Mouse (Mus musculus): ENCODE measurements around the gene Calm5. TPM values are rescaled to one million over a fixed set of nuclear protein-coding genes. Genes with fewer than 3 reads are reported as not detected.
"Not testable (repeated sequence)": the region's sequence is repeated elsewhere in the genome, so short reads cannot be mapped to it uniquely, and the experiment has no call there.

Calm5 gene
- polyA plus RNA-seq, 1 experiment from 2014 or later, result not detected

DNA sequence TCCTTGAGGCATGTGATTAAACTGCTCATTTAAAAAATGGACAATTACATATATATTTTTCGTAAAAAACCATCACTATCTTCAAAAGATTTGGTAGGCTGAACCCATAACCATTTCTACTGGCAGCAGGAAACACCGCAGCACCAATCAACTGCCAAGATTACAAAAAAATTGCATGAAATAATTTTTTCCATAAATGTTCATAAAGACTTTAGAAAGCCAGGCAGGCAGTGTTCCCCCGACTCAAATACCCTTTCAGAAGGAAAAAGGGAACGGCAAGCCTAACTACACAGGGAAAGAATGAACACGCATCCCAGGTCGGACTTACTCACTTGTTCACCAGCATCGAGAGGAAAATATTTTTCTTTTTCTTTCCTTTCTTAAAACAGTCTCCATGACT lies 38.6 kb downstream of the Calm5 start:
- H3K4me3 ChIP-seq (ENCODE audit: low read depth, low read length), result peak overlapping the region; percentile 72
- H3K27ac ChIP-seq (ENCODE audit: low read depth, low read length), result peak overlapping the region; percentile 86
- ATAC-seq, result no peak
- H3K4me1 ChIP-seq (replicated peaks; ENCODE audit: control insufficient read depth, insufficient read depth, low read length), result peaks cover 10% of the 10 kb centered on the region; the same call in 1 of the 2 replicates
- peaks cover 12% of the 10 kb centered on the region for H3K36me3 ChIP-seq (ENCODE audit: control insufficient read depth, insufficient read depth)
- H3K4me2 ChIP-seq (replicated peaks; ENCODE audit: low read depth), result peak overlapping the region; percentile 69
- 8% methylated on average over 7 of the region's 7 CpGs for WGBS
- no peaks in the 10 kb centered on the region for H3K27me3 ChIP-seq (replicated peaks; ENCODE audit: control insufficient read depth, insufficient read depth, low read length)
- no peaks in the 10 kb centered on the region for H3K9me3 ChIP-seq (ENCODE audit: control insufficient read depth)
- H3K9ac ChIP-seq (ENCODE audit: low read depth, low read length), result peak overlapping the region; percentile 79
- no peak for TF ChIP-seq CTCF (IDR thresholded peaks at IDR 0.05; ENCODE audit: low read depth)

GRCm38 (mm10) chr13:3893126-3893734 lies 39.3 kb downstream of the Calm5 start:
- peak overlapping the region; percentile 72 for H3K4me3 ChIP-seq (ENCODE audit: low read depth, low read length)
- no peaks in the 10 kb centered on the region for H3K9me3 ChIP-seq (ENCODE audit: control insufficient read depth)
- peaks cover 6% of the 10 kb centered on the region for H3K36me3 ChIP-seq (ENCODE audit: control insufficient read depth, insufficient read depth)
- 0 out of 2 replicates have a peak, but pooled peaks have one; percentile 14 for TF ChIP-seq CTCF (IDR thresholded peaks at IDR 0.05; ENCODE audit: low read depth)
- WGBS, result under 1% methylated on average over 35 of the region's 35 CpGs
- H3K27me3 ChIP-seq (replicated peaks; ENCODE audit: control insufficient read depth, insufficient read depth, low read length), result no peaks in the 10 kb centered on the region
- peak overlapping the region; percentile 79 for H3K9ac ChIP-seq (ENCODE audit: low read depth, low read length)
- ATAC-seq, result peak; percentile 91
- peaks cover 10% of the 10 kb centered on the region; the same call in 1 of the 2 replicates for H3K4me1 ChIP-seq (replicated peaks; ENCODE audit: control insufficient read depth, insufficient read depth, low read length)
- peak overlapping the region; percentile 86 for H3K27ac ChIP-seq (ENCODE audit: low read depth, low read length)
- peak overlapping the region; percentile 69 for H3K4me2 ChIP-seq (replicated peaks; ENCODE audit: low read depth)

GRCm38 (mm10) chr13:3894549-3894948 lies 40.6 kb downstream of the Calm5 start:
- ATAC-seq, result no peak
- peak overlapping the region; percentile 86 for H3K27ac ChIP-seq (ENCODE audit: low read depth, low read length)
- 58% methylated on average over 8 of the region's 8 CpGs for WGBS
- no peak overlapping the region for H3K9ac ChIP-seq (ENCODE audit: low read depth, low read length)
- no peaks in the 10 kb centered on the region for H3K36me3 ChIP-seq (ENCODE audit: control insufficient read depth, insufficient read depth)
- peaks cover 10% of the 10 kb centered on the region; the same call in 1 of the 2 replicates for H3K4me1 ChIP-seq (replicated peaks; ENCODE audit: control insufficient read depth, insufficient read depth, low read length)
- no peak overlapping the region for H3K4me3 ChIP-seq (ENCODE audit: low read depth, low read length)
- H3K9me3 ChIP-seq (ENCODE audit: control insufficient read depth), result no peaks in the 10 kb centered on the region
- H3K27me3 ChIP-seq (replicated peaks; ENCODE audit: control insufficient read depth, insufficient read depth, low read length), result no peaks in the 10 kb centered on the region
- TF ChIP-seq CTCF (IDR thresholded peaks at IDR 0.05; ENCODE audit: low read depth), result no peak
- H3K4me2 ChIP-seq (replicated peaks; ENCODE audit: low read depth), result 0 out of 2 replicates have a peak overlapping the region, but pooled peaks have one; percentile 69

DNA sequence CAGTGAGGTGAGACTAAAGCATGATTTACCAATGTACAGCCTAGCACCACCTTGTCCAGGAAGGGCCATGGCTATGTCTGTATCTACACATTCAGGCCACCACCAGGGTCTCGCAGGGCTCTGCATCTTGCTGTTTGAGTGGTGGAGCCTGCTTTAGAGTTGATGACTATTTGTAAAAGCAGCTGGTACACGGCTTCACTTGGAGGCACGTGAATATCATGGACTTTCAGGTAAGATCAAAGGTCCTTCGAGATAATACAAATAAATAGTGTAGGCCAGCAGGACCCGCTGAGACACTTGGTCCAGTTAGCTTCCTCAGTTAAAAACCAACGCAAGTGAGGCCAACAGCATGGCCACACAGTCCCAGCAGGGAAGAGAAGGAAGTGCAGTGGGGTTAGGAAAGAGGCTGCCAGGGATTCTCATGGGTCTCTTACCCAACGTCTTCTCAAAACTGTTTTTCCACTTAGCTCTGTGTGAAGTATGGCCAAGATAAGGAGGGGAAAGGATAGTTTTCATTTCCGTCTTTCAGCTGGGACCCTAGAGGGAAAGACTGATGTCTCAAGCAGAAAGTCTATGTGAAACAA lies 41.5 kb downstream of the Calm5 start:
- peak overlapping the region; percentile 86 for H3K27ac ChIP-seq (ENCODE audit: low read depth, low read length)
- H3K4me3 ChIP-seq (ENCODE audit: low read depth, low read length), result no peak overlapping the region
- TF ChIP-seq CTCF (IDR thresholded peaks at IDR 0.05; ENCODE audit: low read depth), result peak; percentile 13
- H3K27me3 ChIP-seq (replicated peaks; ENCODE audit: control insufficient read depth, insufficient read depth, low read length), result no peaks in the 10 kb centered on the region
- H3K4me1 ChIP-seq (replicated peaks; ENCODE audit: control insufficient read depth, insufficient read depth, low read length), result peaks cover 10% of the 10 kb centered on the region; the same call in 1 of the 2 replicates
- H3K36me3 ChIP-seq (ENCODE audit: control insufficient read depth, insufficient read depth), result no peaks in the 10 kb centered on the region
- H3K9ac ChIP-seq (ENCODE audit: low read depth, low read length), result no peak overlapping the region
- 40% methylated on average over 8 of the region's 8 CpGs for WGBS
- peak; percentile 29 for ATAC-seq
- no peak overlapping the region for H3K4me2 ChIP-seq (replicated peaks; ENCODE audit: low read depth)
- no peaks in the 10 kb centered on the region for H3K9me3 ChIP-seq (ENCODE audit: control insufficient read depth)

DNA sequence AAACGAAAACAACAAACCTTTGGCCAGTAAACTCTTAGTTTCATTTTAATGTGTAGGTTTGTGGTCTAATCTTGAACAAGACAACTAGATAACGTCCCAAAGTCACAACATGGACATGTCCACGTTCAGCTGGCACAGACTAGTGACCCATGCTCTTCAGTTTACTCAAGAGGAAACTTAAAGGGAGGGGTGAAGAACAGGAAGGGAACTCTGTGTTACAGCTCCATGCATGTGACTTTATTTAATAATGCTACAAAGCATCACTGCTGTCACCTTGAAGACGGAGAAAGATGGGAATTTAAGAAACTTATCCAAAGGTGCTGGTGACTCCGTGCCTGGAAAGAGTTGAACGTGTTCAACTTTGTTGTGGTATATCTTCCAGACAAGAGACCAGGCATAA lies 42.1 kb downstream of the Calm5 start:
- no peak for TF ChIP-seq CTCF (IDR thresholded peaks at IDR 0.05; ENCODE audit: low read depth)
- WGBS, result 75% methylated on average over 6 of the region's 6 CpGs
- no peak overlapping the region for H3K9ac ChIP-seq (ENCODE audit: low read depth, low read length)
- no peaks in the 10 kb centered on the region for H3K27me3 ChIP-seq (replicated peaks; ENCODE audit: control insufficient read depth, insufficient read depth, low read length)
- H3K4me2 ChIP-seq (replicated peaks; ENCODE audit: low read depth), result no peak overlapping the region
- peak overlapping the region; percentile 86 for H3K27ac ChIP-seq (ENCODE audit: low read depth, low read length)
- no peaks in the 10 kb centered on the region for H3K36me3 ChIP-seq (ENCODE audit: control insufficient read depth, insufficient read depth)
- ATAC-seq, result no peak
- no peaks in the 10 kb centered on the region for H3K9me3 ChIP-seq (ENCODE audit: control insufficient read depth)
- H3K4me1 ChIP-seq (replicated peaks; ENCODE audit: control insufficient read depth, insufficient read depth, low read length), result peaks cover 10% of the 10 kb centered on the region; the same call in 1 of the 2 replicates
- no peak overlapping the region for H3K4me3 ChIP-seq (ENCODE audit: low read depth, low read length)

GRCm38 (mm10) chr13:3896913-3897312 lies 42.9 kb downstream of the Calm5 start:
- Histone ChIP-seq H3K9me3 (ENCODE audit: control insufficient read depth) (no peaks in the 10 kb centered on the region), H3K4me3 (ENCODE audit: low read depth, low read length) (no peak overlapping the region), H3K4me1 (replicated peaks; ENCODE audit: control insufficient read depth, insufficient read depth, low read length) (peaks cover 10% of the 10 kb centered on the region; the same call in 1 of the 2 replicates), H3K4me2 (replicated peaks; ENCODE audit: low read depth) (no peak overlapping the region), H3K27me3 (replicated peaks; ENCODE audit: control insufficient read depth, insufficient read depth, low read length) (no peaks in the 10 kb centered on the region), H3K9ac (ENCODE audit: low read depth, low read length) (no peak overlapping the region), H3K36me3 (ENCODE audit: control insufficient read depth, insufficient read depth) (no peaks in the 10 kb centered on the region), H3K27ac (ENCODE audit: low read depth, low read length) (no peak overlapping the region; the same call in 1 of the 2 replicates)
- no peak for ATAC-seq
- TF ChIP-seq CTCF (IDR thresholded peaks at IDR 0.05; ENCODE audit: low read depth), result peak; percentile 96
- 23% methylated on average over 5 of the region's 5 CpGs for WGBS

GRCm38 (mm10) chr13:3898202-3898601 lies 44.2 kb downstream of the Calm5 start:
- not testable (repeated sequence) for H3K4me3 ChIP-seq (ENCODE audit: low read depth, low read length); H3K4me2 ChIP-seq (replicated peaks; ENCODE audit: low read depth); H3K9ac ChIP-seq (ENCODE audit: low read depth, low read length); H3K9me3 ChIP-seq (ENCODE audit: control insufficient read depth); H3K27ac ChIP-seq (ENCODE audit: low read depth, low read length); ATAC-seq; H3K27me3 ChIP-seq (replicated peaks; ENCODE audit: control insufficient read depth, insufficient read depth, low read length); H3K36me3 ChIP-seq (ENCODE audit: control insufficient read depth, insufficient read depth)
- WGBS, result 93% methylated on average over 5 of the region's 5 CpGs
- peaks cover 10% of the 10 kb centered on the region; the same call in 1 of the 2 replicates for H3K4me1 ChIP-seq (replicated peaks; ENCODE audit: control insufficient read depth, insufficient read depth, low read length)
